Mouse (Mus musculus) heart, adult 9 months (tissue): ENCODE results near the gene Fam227b.

Experiments
- DNase-seq, 2 experiments: peaks; one replicate each; pipeline ENCODE4 v3.0.0; 2022; ENCODE audit warnings: low spot score in 2 of 2

The Fam227b gene

DNA sequence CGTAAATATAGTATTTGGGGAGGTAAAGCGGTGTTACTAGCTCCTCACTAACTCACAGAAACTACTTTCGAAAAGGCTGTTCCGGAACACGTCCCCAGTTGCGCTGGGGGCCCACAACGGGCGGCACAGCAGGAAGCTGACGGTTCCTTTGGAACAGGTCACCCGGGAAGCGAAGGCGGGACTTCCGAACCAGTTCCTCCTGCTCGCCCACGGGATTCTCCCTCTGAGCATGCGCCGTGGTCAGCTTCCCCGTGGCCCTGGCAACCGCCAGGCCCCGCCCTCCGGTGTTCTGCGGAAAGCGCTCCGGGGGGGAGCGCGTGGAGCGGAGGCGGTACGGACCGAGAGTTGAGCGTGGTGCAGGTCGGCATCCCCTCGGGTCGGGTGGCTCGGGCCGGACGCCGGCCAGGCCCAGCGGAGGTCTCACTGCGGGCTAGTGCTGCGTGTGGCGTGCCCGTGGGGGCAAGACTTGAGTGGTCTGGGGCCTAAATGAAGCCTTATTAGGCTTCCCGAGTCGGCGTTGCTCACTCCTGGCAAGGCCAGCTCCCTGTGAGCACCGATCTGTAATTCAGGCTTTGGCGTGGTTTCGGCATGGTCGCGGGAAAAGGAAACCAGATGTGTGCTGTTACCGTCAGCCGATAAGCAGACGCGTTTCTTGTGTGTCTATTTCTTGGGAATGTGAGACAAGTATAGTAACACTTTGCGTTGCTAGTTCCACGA is at the start of gene Fam227b, which contains the start of gene Dtwd1:
TSS of gene Fam227b (minus strand) at position 150 of the 717 bp plus-strand sequence.
TSS of gene Dtwd1 (plus strand) at position 287 of the 717 bp plus-strand sequence.
- DNase-seq: peak; percentile 97 to 98

DNA sequence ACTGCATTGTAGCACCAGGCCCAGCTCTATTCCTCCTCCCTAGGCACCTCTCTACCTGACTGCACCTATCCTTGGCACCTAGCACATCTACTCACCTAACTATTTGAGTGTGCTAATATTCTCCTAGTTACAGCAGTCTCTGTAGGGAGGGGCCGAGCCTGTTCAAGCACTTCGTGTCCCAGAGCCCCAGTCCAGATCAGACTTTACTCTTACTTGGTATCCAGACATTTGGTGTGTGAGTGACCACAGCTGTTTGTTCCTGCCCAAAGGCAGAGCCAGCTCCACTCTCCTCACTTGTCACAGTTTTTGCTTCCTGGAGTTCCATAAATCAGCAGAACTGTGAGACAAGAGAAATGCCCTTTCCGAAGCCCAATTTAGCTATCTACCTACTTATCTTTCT is 47.2 kb upstream of the Fam227b start:
- DNase-seq: peak; percentile 35 to 41

DNA sequence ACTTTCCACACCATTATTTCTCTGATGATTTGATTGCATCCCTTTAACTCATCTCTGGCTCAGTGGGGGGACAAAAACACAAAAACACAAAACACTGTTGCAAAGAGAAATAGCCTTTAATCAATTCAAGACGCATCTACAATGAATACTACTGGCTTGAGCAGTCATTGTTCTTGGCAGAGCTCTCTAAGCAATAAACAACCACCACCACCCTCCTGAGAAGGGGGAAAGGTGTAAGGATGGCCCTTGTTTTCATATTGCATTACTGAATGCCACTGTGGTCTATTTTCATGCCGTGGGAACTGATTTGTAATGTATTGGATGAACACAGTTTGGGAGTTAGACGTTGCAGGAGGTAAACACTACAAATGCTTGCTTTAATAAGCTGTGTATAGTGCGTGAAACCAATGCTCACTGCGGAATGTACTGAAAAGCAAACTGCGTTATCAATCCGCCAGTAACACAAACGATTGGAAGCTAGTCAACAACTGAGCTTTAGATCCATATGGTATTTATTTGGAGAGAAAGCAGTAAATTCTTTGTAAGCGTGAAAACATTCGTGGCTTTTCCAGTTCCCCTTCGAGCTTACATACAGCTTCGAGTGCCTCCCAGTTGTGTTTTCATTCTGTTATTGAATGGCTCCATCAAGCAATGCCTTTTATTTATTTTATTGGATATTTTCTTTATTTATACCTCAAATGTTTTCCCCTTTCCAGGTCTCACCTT is 44.0 kb upstream of the Fam227b start:
- DNase-seq: no peak

DNA sequence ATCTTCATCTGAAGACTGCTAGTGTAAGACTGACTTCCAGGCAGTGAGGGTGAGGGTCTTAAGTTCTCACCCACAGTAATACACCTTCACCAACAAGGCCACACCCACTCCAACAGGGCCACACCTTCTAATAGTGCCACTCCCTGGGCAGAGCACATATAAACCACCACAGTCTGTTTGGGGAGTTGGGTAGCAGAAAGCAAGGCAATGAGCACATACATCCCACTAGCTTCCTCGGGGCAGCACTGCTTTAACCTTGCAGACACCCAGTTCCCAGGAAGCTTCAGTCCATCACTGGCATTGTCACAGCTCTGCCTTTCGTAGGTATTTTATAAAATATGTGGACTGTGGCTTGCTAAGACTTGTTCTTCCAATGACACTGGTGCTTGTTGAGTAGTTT is 40.3 kb upstream of the Fam227b start:
- DNase-seq: no peak

DNA sequence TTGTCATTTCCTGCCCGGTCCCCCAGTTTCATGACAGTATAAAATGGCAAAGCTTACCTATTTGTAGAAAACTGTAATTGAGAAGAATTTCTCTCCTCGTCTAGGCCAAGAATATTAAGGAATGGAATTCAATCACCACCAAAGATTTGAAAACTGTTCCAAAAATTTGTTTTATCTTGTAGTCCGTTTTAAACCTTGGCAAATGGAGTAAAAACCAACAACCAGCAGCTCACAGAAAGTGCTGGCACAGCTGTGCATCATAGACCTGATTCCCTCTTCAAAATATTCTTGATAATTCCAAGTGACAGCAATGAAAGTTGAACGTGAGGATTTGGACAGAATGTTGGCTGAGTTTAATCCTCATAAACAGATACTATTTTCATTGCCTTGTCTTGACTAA is 39.5 kb upstream of the Fam227b start:
- DNase-seq: no peak

DNA sequence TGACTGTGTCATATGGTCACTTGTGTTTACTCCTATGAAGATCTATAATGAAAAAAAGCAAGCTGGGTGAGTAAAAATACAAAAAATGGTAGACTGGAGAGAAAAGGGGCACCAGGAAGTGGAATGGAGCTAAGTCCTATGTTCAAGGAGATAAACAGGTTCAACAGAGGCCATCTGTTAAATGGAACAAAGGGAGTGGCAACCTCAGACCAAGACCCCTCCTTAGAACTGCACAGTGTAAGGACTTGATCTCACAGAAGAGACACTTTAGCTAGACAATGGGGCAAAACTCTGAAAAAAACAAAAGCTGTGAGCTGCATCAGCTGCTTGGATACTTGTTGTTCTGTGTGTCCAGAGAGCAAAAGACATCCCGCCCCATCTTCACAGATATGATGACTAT is 19.6 kb upstream of the Fam227b start:
- DNase-seq: no peak

DNA sequence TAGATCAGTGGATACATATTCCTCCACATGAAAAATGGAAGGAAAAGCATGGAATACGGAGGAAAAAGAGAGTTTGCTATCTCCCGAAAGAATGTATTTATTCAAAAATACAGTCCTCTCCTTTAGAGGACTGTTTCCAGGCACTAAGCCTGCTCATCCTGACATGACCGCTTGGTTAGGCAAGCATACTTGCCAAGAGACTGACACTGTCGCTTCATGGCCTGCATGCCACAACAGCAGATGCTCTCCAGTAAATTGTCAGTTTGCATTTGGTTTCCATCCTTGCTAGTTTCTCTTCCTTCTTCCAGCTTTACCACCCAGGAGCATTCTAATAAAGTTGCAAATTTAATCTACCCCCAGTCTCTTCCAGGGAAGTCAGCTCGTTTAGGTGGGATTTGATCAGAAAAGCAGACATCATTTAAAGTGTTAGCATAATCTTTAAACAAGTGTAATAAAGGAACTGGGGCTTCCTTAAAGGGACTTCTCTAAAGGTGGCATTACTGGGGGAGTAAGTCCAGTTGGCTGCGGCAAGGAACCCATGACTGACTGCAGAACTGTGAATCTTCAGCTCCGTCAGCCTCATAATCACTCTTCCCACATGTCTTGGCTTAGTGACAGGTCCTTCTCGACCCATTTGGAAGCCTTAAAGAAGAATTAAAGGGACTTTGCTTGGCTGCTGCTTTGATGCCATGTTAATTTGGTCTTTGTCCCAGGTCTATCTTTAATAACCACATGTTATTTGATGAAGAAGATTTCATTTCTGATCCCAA is 15.2 kb upstream of the Fam227b start:
- DNase-seq: no peak

DNA sequence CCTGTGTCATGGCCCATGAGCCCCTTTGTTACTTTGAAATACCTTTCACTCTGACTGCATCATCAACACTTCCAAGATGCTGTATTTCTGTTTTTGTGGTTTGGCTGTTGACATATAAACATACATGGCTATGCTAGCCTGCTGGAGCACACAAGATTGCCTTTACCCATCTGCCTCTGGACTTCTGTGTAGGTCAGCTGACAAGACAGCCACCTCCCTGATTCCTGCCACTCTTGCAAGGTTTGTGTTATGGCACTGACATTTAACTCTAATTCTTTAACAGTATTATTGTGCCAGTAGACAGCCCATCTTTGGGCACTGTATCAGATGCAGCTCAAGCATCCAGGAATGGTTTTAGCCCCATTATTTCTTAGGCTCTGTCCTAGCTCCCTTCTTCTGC is 14.5 kb upstream of the Fam227b start:
- DNase-seq: no peak

DNA sequence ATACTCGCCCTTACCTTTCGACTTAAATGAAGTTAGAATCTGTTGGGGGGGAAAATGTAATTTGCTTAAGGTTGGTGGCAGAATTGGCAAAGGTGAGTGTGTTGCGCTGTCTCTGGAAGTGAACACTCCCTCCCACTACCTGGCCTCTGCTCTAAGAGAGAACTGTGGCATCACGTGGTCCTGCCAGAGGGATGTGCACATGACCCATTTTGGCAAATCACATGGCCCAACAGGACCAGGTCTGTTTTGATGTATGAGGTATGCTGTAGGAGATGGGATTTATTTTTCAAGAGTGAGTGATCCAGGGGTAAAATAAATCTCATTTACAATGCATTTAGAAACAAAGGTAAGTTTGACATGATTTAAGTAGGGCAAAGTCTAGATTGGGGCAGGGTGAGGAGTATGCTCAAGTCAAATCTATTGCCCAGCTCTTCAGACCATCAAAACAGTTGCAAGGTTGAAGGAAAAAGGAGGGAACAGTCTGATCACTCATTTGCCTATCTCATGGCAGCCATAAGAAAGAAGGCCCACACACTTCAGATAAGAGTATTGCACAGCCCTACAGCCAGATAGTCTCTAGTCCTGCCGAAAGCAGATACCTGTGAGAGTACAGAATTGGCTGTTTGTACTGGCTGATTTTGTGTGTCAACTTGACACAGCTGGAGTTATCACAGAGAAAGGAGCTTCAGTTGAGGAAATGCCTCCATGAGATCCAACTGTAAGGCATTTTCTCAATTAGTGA is 13.6 kb upstream of the Fam227b start:
- no peak for DNase-seq

DNA sequence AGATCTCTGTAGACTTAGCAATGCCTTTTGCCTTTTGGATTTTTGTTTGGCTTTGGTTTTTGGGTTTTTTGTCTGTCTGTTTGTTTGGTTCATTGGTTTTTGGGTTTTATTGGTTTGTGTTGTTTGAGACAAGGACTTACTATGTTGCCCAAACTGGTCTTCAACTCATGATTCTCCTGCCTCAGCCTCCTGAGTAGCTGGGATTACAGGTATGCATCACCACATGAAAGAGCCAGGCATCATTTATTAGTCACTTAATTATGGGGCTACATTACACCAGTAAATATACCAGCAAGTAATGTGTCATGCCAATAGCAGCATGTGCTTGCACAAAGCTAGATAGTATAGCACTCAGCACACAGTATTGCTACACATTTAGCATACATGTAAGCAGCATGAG is 4.1 kb downstream of the Fam227b start:
- no peak for DNase-seq

DNA sequence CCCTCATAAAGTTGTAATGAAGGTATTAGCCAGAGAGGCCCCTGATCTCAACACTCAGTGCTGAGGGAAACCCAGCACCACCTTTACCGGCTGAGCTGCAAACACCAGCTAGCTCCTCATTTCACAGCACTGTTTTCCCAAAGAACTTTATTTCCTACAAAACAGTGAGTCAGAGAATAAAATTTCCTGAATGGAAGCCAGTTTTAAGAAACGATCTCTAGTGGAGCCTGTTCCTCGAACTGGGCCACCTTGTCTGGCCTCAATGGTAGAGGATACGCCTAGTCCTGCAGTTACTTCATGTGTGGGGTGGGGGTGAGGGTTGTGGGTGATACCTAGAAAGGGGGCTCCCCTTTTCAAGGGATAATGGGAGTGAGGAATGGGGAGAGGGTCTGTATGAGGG is 57.2 kb downstream of the Fam227b start:
- no peak for DNase-seq

DNA sequence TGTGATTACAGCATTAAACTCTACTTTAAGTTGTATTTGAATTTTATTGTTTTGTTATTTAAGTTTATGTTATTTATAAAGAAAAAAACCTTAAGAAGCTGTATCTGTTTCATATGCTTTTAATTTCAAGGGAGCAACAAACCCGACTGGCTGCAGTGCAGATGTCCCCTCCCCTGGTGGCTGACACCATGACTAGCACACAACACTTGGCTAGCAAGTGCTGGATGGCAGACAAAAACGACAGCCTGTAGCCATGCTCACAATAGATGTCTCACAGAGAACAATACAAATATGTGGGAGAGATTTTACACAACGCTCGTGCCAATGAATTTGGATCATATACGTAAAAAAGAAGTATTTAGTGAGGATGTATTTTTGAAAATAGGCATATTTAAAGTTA is 61.4 kb downstream of the Fam227b start:
- DNase-seq: no peak

DNA sequence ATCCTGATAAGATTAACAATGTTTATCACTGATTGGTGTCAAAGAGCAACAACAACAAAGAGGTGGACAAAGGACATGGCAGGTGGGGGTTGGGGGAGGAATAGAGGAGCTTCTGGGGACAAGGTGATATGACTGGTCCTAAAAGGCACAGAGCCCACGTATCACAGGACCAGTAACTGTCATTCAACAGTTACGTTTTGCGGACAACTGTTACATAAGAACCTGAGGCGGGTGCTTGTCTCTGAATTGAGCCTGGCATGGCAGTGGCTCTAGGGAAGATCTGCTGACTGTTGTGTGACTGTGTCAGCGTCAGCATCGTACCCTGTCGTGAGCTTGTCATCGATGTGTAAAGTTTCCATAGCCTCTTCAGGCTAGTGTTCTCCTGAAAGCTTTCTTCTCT is 65.6 kb downstream of the Fam227b start:
- DNase-seq: peak; percentile 40 to 59

DNA sequence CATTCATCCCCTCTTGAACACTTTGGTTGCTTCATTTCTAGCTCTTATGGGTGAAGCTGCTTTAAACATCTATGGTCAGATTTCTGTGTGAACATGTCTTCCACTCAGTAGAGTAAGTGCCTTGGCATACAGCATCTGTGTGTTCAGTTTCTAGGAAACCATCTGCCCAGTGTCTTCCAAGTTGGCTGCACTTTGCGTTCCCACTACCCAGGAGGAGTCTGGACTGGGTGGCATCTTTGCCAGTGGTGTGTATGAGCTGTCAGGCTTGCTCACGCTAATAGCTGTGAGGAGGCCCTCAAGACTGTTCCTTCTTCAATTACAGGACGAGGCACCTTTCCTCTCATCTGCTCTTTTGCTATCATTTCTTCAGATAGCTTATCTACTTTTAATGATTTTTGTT is 67.5 kb downstream of the Fam227b start:
- peak; percentile 15 to 43 for DNase-seq

DNA sequence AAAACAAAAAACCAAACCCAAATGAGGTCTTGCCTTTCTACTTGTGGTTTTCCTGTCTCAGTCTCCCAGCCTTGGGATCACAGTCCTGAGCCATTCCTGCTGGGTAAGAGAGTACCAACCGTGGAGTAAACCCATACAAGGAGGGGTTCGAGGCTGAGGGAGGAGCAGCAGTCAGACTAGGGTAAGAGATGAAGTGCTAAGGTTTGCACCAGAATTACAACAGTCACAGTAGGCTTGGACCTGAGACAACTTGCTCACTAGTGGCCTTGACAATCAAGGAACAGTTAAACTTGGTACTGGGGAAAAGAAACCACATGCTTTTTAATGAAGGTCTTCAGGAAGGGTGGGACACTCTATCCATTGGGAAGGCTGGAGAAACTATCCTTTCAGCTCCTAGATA is 72.7 kb downstream of the Fam227b start:
- DNase-seq: no peak

DNA sequence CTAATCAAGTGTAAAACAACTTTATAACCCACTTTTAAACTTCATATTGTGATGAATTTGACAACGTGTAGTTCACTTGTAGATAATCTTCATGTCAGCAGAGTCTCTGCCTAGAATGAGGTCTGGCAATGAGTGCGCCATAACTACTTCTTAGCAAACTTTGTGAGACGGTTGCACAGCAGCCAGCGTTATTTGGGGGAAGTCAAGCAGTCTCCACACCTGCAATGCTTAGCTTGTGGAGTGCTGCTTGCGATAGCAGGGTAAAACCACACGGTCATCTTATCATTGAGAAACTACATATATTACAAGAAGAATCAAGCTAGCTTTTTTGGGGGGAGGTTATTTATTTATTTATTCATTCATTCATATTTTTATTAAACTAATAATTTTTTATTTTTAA is 75.3 kb downstream of the Fam227b start:
- DNase-seq: no peak

DNA sequence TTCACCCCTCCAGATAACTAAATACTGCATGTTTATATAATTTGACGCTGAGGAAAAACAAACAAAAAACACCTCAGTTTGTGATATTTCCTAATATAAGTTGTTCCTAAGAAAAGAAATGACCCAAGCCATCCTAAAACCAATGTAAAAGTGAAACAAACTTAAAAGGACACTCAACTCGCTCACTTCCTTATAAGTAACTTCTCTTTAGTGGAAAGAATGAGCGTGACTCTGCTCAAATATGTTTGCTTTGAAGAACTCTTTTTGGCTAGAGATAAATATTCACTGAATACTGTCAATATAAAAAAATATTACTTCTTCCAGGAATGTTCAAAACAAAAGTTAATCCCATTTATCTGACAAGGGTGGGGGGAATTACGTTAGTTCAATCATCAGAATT is 78.1 kb downstream of the Fam227b start:
- no peak for DNase-seq

DNA sequence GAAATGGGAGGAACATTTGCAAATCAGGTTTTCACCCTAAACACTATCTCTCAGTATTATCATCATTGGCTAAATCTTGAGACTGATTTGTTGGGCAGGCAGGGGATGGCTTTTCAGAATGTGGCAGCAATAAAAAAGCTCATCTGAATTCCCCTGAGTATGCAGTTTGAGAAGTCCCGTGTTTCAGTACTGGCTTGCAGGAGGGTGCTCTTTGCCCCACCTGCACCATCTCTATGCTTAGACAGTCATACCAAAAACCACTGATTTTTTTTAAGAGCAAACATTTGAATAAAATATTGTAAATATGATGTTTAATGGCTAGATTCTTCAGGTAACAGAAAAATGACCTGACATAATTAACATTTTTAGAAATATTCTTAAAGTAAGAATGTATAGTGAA is 82.1 kb downstream of the Fam227b start:
- no peak for DNase-seq

DNA sequence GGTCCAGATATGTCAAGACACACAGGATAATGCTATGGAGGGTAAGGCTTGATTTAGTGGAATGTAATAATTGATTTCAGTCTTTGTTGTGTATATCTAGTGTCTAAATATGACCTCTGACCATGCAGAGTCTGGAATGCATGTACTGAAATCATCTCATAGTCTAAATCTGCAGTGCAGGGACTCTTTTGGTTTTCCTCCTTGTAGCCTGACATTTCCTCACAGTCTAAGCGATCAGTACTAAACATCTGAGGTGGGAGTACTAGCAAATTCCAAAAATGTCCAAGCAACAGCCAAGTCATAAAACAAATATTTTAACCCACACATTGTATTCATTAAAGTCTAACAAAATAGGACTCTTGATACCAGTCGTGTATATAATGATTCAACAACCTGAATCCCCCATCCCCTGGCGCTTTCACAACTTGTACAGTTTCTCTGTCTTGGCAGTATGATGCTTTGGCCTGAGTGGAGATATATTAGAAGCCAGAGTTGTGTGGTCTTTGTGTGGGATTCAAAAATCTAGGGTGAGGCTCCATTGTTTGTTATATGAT is 86.4 kb downstream of the Fam227b start:
- no peak for DNase-seq

DNA sequence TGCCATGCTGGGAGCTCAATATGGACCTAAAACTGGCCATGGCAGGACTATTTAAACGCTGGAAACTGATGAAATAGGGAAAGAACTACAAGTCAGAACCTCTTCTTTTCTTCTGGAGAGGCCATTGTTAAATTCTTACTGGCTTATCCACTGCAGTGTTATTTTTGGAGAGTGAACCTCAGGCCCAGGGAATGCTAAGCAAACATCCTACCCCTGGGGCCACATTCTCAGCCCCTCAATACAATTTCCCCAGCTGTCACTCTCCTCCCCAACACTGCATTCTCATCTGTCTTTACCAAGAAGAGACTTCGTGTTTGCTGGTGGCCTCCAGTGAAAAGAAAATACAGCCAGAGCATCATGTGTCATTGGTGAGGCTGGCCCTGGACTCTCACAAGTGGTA is 87.0 kb downstream of the Fam227b start:
- peak in 1 of 2 experiments; percentile 25 for DNase-seq

DNA sequence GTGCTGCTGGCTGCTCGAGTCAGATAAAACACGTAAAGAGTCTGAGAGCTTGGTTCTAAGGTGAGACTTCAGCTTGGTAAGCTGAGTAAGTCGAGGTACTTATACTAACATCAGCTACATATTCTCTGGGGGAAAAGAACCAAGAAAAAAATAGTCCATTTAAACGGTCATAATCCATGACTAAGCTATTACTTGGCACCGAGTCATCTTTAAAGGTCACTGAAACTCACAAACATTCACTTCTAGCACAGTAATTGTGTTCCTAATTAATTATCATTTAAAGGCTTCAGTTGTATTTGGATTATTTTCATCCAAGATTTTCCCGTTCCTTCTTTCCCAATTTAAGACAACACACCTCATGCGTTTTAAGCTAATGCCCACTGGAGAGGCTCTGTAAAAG is 88.9 kb downstream of the Fam227b start:
- no peak for DNase-seq
